Mouse (Mus musculus): ENCODE measurements at regions not wholly inside any gene's neighbourhood (a gene's known extent, or its start where the extent isn't known, plus 50 kb on each side); places are given as distances from the start of the nearest gene placed in this dataset.

GRCm38 (mm10) chr15:40358341-40358740 lies 224.2 kb downstream of the 9330182O14Rik start:
- Histone ChIP-seq H3K4me1 (replicated peaks; ENCODE audit: insufficient read depth, low read length) (no peaks in the 10 kb centered on the region), H3K4me3 (replicated peaks; ENCODE audit: low read depth, low read length) (no peak overlapping the region), H3K4me2 (ENCODE audit: low read length) (no peak overlapping the region), H3K27ac (no peak overlapping the region), H3K36me3 (ENCODE audit: insufficient read depth, low read length) (no peaks in the 10 kb centered on the region), H3K9me3 (replicated peaks; ENCODE audit: low read length) (no peaks in the 10 kb centered on the region), H3K9ac (ENCODE audit: low read depth, low read length) (no peak overlapping the region), H3K27me3 (ENCODE audit: insufficient read depth, low read length) (no peaks in the 10 kb centered on the region)
- TF ChIP-seq CTCF (IDR thresholded peaks at IDR 0.05; ENCODE audit: low read depth) = no peak
- ATAC-seq (replicated peaks; ENCODE audit: low FRiP score, low read depth) (no peak), DNase-seq (ENCODE audit: low spot score) (no peak)
- 61% methylated on average over 2 of the region's 2 CpGs for WGBS

GRCm38 (mm10) chr15:40361849-40362533 lies 227.8 kb downstream of the 9330182O14Rik start:
- ATAC-seq (replicated peaks; ENCODE audit: low FRiP score, low read depth) = no peak
- no peak overlapping the region for H3K4me2 ChIP-seq (ENCODE audit: low read length)
- DNase-seq (ENCODE audit: low spot score) = no peak
- H3K4me1 ChIP-seq (replicated peaks; ENCODE audit: insufficient read depth, low read length) = no peaks in the 10 kb centered on the region
- H3K27me3 ChIP-seq (ENCODE audit: insufficient read depth, low read length) = no peaks in the 10 kb centered on the region
- no peak overlapping the region for H3K4me3 ChIP-seq (replicated peaks; ENCODE audit: low read depth, low read length)
- no peak overlapping the region for H3K27ac ChIP-seq
- WGBS = 90% methylated on average over 11 of the region's 11 CpGs
- H3K9ac ChIP-seq (ENCODE audit: low read depth, low read length) = no peak overlapping the region
- no peaks in the 10 kb centered on the region for H3K9me3 ChIP-seq (replicated peaks; ENCODE audit: low read length)
- H3K36me3 ChIP-seq (ENCODE audit: insufficient read depth, low read length) = no peaks in the 10 kb centered on the region
- no peak for TF ChIP-seq CTCF (IDR thresholded peaks at IDR 0.05; ENCODE audit: low read depth)

GRCm38 (mm10) chr15:40364221-40364621 lies 230.1 kb downstream of the 9330182O14Rik start:
- WGBS = 47% methylated on average over 1 of the region's 1 CpGs
- Histone ChIP-seq H3K36me3 (ENCODE audit: insufficient read depth, low read length) (no peaks in the 10 kb centered on the region), H3K4me2 (ENCODE audit: low read length) (no peak overlapping the region), H3K4me3 (replicated peaks; ENCODE audit: low read depth, low read length) (no peak overlapping the region), H3K27me3 (ENCODE audit: insufficient read depth, low read length) (no peaks in the 10 kb centered on the region), H3K9ac (ENCODE audit: low read depth, low read length) (no peak overlapping the region), H3K27ac (no peak overlapping the region), H3K9me3 (replicated peaks; ENCODE audit: low read length) (no peaks in the 10 kb centered on the region), H3K4me1 (replicated peaks; ENCODE audit: insufficient read depth, low read length) (no peaks in the 10 kb centered on the region)
- DNase-seq (ENCODE audit: low spot score) (peak; percentile 46), ATAC-seq (replicated peaks; ENCODE audit: low FRiP score, low read depth) (no peak)
- no peak for TF ChIP-seq CTCF (IDR thresholded peaks at IDR 0.05; ENCODE audit: low read depth)

GRCm38 (mm10) chr15:40365613-40366012 lies 231.4 kb downstream of the 9330182O14Rik start:
- no peak for TF ChIP-seq CTCF (IDR thresholded peaks at IDR 0.05; ENCODE audit: low read depth)
- no peak for DNase-seq (ENCODE audit: low spot score)
- ATAC-seq (replicated peaks; ENCODE audit: low FRiP score, low read depth) = no peak
- Histone ChIP-seq H3K4me3 (replicated peaks; ENCODE audit: low read depth, low read length) (no peak overlapping the region), H3K4me2 (ENCODE audit: low read length) (no peak overlapping the region), H3K27me3 (ENCODE audit: insufficient read depth, low read length) (no peaks in the 10 kb centered on the region), H3K27ac (no peak overlapping the region), H3K9ac (ENCODE audit: low read depth, low read length) (no peak overlapping the region), H3K9me3 (replicated peaks; ENCODE audit: low read length) (no peaks in the 10 kb centered on the region), H3K36me3 (ENCODE audit: insufficient read depth, low read length) (no peaks in the 10 kb centered on the region), H3K4me1 (replicated peaks; ENCODE audit: insufficient read depth, low read length) (no peaks in the 10 kb centered on the region)

GRCm38 (mm10) chr15:40367026-40367425 lies 232.9 kb downstream of the 9330182O14Rik start:
- ATAC-seq (replicated peaks; ENCODE audit: low FRiP score, low read depth) = no peak

GRCm38 (mm10) chr15:40368746-40369145 lies 234.6 kb downstream of the 9330182O14Rik start:
- 56% methylated on average over 3 of the region's 3 CpGs for WGBS
- H3K27me3 ChIP-seq (ENCODE audit: insufficient read depth, low read length) = no peaks in the 10 kb centered on the region
- DNase-seq (ENCODE audit: low spot score) = peak; percentile 28
- TF ChIP-seq CTCF (IDR thresholded peaks at IDR 0.05; ENCODE audit: low read depth) = no peak
- ATAC-seq (replicated peaks; ENCODE audit: low FRiP score, low read depth) = no peak
- no peaks in the 10 kb centered on the region for H3K4me1 ChIP-seq (replicated peaks; ENCODE audit: insufficient read depth, low read length)
- H3K4me2 ChIP-seq (ENCODE audit: low read length) = no peak overlapping the region
- H3K9ac ChIP-seq (ENCODE audit: low read depth, low read length) = no peak overlapping the region
- H3K27ac ChIP-seq = no peak overlapping the region
- H3K9me3 ChIP-seq (replicated peaks; ENCODE audit: low read length) = no peaks in the 10 kb centered on the region
- H3K36me3 ChIP-seq (ENCODE audit: insufficient read depth, low read length) = no peaks in the 10 kb centered on the region
- no peak overlapping the region for H3K4me3 ChIP-seq (replicated peaks; ENCODE audit: low read depth, low read length)

More at GRCm38 (mm10) chr15:40367026-40367425, 232.9 kb downstream of the 9330182O14Rik start:
- no peak overlapping the region for H3K4me3 ChIP-seq (replicated peaks; ENCODE audit: low read depth, low read length)
- no peak for DNase-seq (ENCODE audit: low spot score)
- H3K36me3 ChIP-seq (ENCODE audit: insufficient read depth, low read length) = no peaks in the 10 kb centered on the region
- no peak overlapping the region for H3K9ac ChIP-seq (ENCODE audit: low read depth, low read length)
- 29% methylated on average over 1 of the region's 1 CpGs for WGBS
- no peak for TF ChIP-seq CTCF (IDR thresholded peaks at IDR 0.05; ENCODE audit: low read depth)
- H3K4me2 ChIP-seq (ENCODE audit: low read length) = no peak overlapping the region
- no peaks in the 10 kb centered on the region for H3K4me1 ChIP-seq (replicated peaks; ENCODE audit: insufficient read depth, low read length)
- no peak overlapping the region for H3K27ac ChIP-seq
- no peaks in the 10 kb centered on the region for H3K9me3 ChIP-seq (replicated peaks; ENCODE audit: low read length)
- H3K27me3 ChIP-seq (ENCODE audit: insufficient read depth, low read length) = no peaks in the 10 kb centered on the region

- 87% methylated on average over 4 of the region's 4 CpGs for WGBS
- H3K4me1 ChIP-seq (replicated peaks; ENCODE audit: insufficient read depth, low read length) = no peaks in the 10 kb centered on the region
- ATAC-seq (replicated peaks; ENCODE audit: low FRiP score, low read depth) (no peak), DNase-seq (ENCODE audit: low spot score) (no peak)
- no peak overlapping the region for H3K27ac ChIP-seq
- TF ChIP-seq CTCF (IDR thresholded peaks at IDR 0.05; ENCODE audit: low read depth) = no peak
- H3K4me2 ChIP-seq (ENCODE audit: low read length) = no peak overlapping the region
- H3K27me3 ChIP-seq (ENCODE audit: insufficient read depth, low read length) = no peaks in the 10 kb centered on the region
- no peak overlapping the region for H3K4me3 ChIP-seq (replicated peaks; ENCODE audit: low read depth, low read length)
- H3K36me3 ChIP-seq (ENCODE audit: insufficient read depth, low read length) = no peaks in the 10 kb centered on the region
- H3K9ac ChIP-seq (ENCODE audit: low read depth, low read length) = no peak overlapping the region
- no peaks in the 10 kb centered on the region for H3K9me3 ChIP-seq (replicated peaks; ENCODE audit: low read length)
These were observed 237.3 kb downstream of the 9330182O14Rik start for GRCm38 (mm10) chr15:40371486-40371885.
